Comparison of ENCODE assay signal across 20 mouse cellular contexts in genomic region chr9:42886112-42886766, GRCm38 (mm10). TPM values are rescaled to one million over a fixed set of nuclear protein-coding genes. Genes with fewer than 3 reads are reported as not detected.
A peak's percentile ranks its signal among the peaks of the same experiment; 100 is the strongest.
DNase-seq lines count a peak whose midpoint lies in the region; ATAC-seq lines count a peak whose summit lies in the region.
"Had no signal": no experiment of that assay in that cellular context is flagged by ENCODE, and none has a peak within 500 bp of the region (broad histone marks: within the 10 kb centered on the region; RNA-seq: fewer than 3 reads in every experiment).

No protein-coding gene starts in this region.

- no peak for DNase-seq in kidney, adult 18-20 months
- peak; percentile 34 for DNase-seq in neural tube, embryonic 11.5 days (ENCODE audit: low spot score)
- peak; percentile 54 for DNase-seq in embryo, embryonic 10.5 days (ENCODE audit: low spot score)
- no peak for DNase-seq in frontal cortex, postnatal 10 days (ENCODE audit: low spot score in 2 of 2)
- DNase-seq: adrenal gland, postnatal 10 days; cerebellum, adult 11 months; cerebellum, adult 8-10 months; cerebellum, postnatal 14 days; gastrocnemius, postnatal 25 days; heart, postnatal 10 days; heart, postnatal 4 days had no signal

- H3K27ac ChIP-seq in kidney, embryonic 14.5 days (ENCODE audit: low read depth, low read length): no peak overlapping the region
- no peak overlapping the region for H3K27ac ChIP-seq in neural tube, embryonic 11.5 days (ENCODE audit: low read depth, low read length)
- H3K27ac ChIP-seq in neural tube, embryonic 15.5 days (replicated peaks): no peak overlapping the region
- H3K27ac ChIP-seq in hindbrain, embryonic 16.5 days (ENCODE audit: low read depth, low read length): no peak overlapping the region
- H3K27ac ChIP-seq: embryonic facial prominence, embryonic 13.5 days; forebrain, embryonic 12.5 days; heart, embryonic 10.5 days; hindbrain, embryonic 12.5 days; hindbrain, postnatal 0 days had no signal

- H3K9me3 ChIP-seq in kidney, embryonic 14.5 days (ENCODE audit: control insufficient read depth, low read length): no peaks in the 10 kb centered on the region
- no peaks in the 10 kb centered on the region for H3K9me3 ChIP-seq in neural tube, embryonic 11.5 days (ENCODE audit: control insufficient read depth, low read length)
- no peaks in the 10 kb centered on the region for H3K9me3 ChIP-seq in neural tube, embryonic 15.5 days (replicated peaks)
- no peaks in the 10 kb centered on the region for H3K9me3 ChIP-seq in hindbrain, embryonic 16.5 days (ENCODE audit: control insufficient read depth, low read length)
- H3K9me3 ChIP-seq: embryonic facial prominence, embryonic 13.5 days; forebrain, embryonic 12.5 days; heart, embryonic 10.5 days; hindbrain, embryonic 12.5 days had no signal

- H3K9ac ChIP-seq in kidney, embryonic 14.5 days (ENCODE audit: low read depth, low read length): no peak overlapping the region
- no peak overlapping the region for H3K9ac ChIP-seq in neural tube, embryonic 11.5 days (ENCODE audit: low read length)
- no peak overlapping the region for H3K9ac ChIP-seq in neural tube, embryonic 15.5 days (replicated peaks)
- no peak overlapping the region for H3K9ac ChIP-seq in hindbrain, embryonic 16.5 days (ENCODE audit: low read depth, low read length)
- H3K9ac ChIP-seq: embryonic facial prominence, embryonic 13.5 days; forebrain, embryonic 12.5 days; hindbrain, embryonic 12.5 days had no signal

- no peak for ATAC-seq in kidney, embryonic 14.5 days (ENCODE audit: low FRiP score, low TSS enrichment)
- no peak for ATAC-seq in neural tube, embryonic 11.5 days (ENCODE audit: insufficient read depth, low FRiP score, low TSS enrichment)
- ATAC-seq in neural tube, embryonic 15.5 days (ENCODE audit: low FRiP score): no peak
- ATAC-seq in hindbrain, embryonic 16.5 days: no peak
- ATAC-seq: forebrain, embryonic 16.5 days; hindbrain, postnatal 0 days had no signal

- no peaks in the 10 kb centered on the region for H3K36me3 ChIP-seq in kidney, embryonic 14.5 days (ENCODE audit: control insufficient read depth, insufficient read depth, low read length)
- no peaks in the 10 kb centered on the region for H3K36me3 ChIP-seq in neural tube, embryonic 11.5 days (ENCODE audit: control insufficient read depth, insufficient read depth, low read length)
- no peaks in the 10 kb centered on the region for H3K36me3 ChIP-seq in neural tube, embryonic 15.5 days
- no peaks in the 10 kb centered on the region for H3K36me3 ChIP-seq in hindbrain, embryonic 16.5 days (ENCODE audit: control insufficient read depth, insufficient read depth, low read length)
- H3K36me3 ChIP-seq: embryonic facial prominence, embryonic 13.5 days; forebrain, embryonic 12.5 days; heart, embryonic 10.5 days; hindbrain, embryonic 12.5 days had no signal

- H3K4me3 ChIP-seq in kidney, embryonic 14.5 days (ENCODE audit: low read length): no peak overlapping the region
- no peak overlapping the region for H3K4me3 ChIP-seq in neural tube, embryonic 11.5 days (ENCODE audit: low read depth, low read length)
- H3K4me3 ChIP-seq in neural tube, embryonic 15.5 days (replicated peaks): no peak overlapping the region
- no peak overlapping the region for H3K4me3 ChIP-seq in hindbrain, embryonic 16.5 days (ENCODE audit: low read length)
- H3K4me3 ChIP-seq: embryonic facial prominence, embryonic 13.5 days; forebrain, embryonic 12.5 days; heart, embryonic 10.5 days; hindbrain, embryonic 12.5 days had no signal

- WGBS in kidney, embryonic 14.5 days: 11% methylated on average over 15 of the region's 15 CpGs
- 29% methylated on average over 15 of the region's 15 CpGs for WGBS in neural tube, embryonic 11.5 days
- WGBS in neural tube, embryonic 15.5 days: 42% methylated on average over 15 of the region's 15 CpGs
- 42% methylated on average over 15 of the region's 15 CpGs for WGBS in hindbrain, embryonic 16.5 days

- 0 out of 2 replicates have a peak overlapping the region, but pooled peaks have one; percentile 8 for H3K4me2 ChIP-seq in kidney, embryonic 14.5 days (replicated peaks; ENCODE audit: low read depth, low read length)
- no peak overlapping the region for H3K4me2 ChIP-seq in neural tube, embryonic 11.5 days (ENCODE audit: low read depth)
- H3K4me2 ChIP-seq in neural tube, embryonic 15.5 days: no peak overlapping the region
- H3K4me2 ChIP-seq in hindbrain, embryonic 16.5 days (ENCODE audit: low read length): no peak overlapping the region
- H3K4me2 ChIP-seq: embryonic facial prominence, embryonic 13.5 days; forebrain, embryonic 12.5 days; hindbrain, embryonic 12.5 days had no signal

- peaks cover 42% of the 10 kb centered on the region for H3K4me1 ChIP-seq in kidney, embryonic 14.5 days (ENCODE audit: control insufficient read depth, insufficient read depth, low read length)
- H3K4me1 ChIP-seq in neural tube, embryonic 11.5 days (ENCODE audit: control insufficient read depth, insufficient read depth, low read length): peaks cover 7% of the 10 kb centered on the region
- peaks cover 64% of the 10 kb centered on the region for H3K4me1 ChIP-seq in neural tube, embryonic 15.5 days
- H3K4me1 ChIP-seq in hindbrain, embryonic 16.5 days (ENCODE audit: control insufficient read depth, insufficient read depth, low read depth, low read length): peaks cover 7% of the 10 kb centered on the region; the same call in 1 of the 2 replicates

- no peaks in the 10 kb centered on the region for H3K27me3 ChIP-seq in kidney, embryonic 14.5 days (ENCODE audit: control insufficient read depth, insufficient read depth, low read length)
- H3K27me3 ChIP-seq in neural tube, embryonic 11.5 days (ENCODE audit: control insufficient read depth, insufficient read depth, low read length): no peaks in the 10 kb centered on the region
- 0 out of 2 replicates have a peak, but pooled peaks cover 2% of the 10 kb centered on the region for H3K27me3 ChIP-seq in neural tube, embryonic 15.5 days (replicated peaks)
- no peaks in the 10 kb centered on the region for H3K27me3 ChIP-seq in hindbrain, embryonic 16.5 days (replicated peaks; ENCODE audit: control insufficient read depth, insufficient read depth, low read length)

RNA-seq across cellular contexts. Expression of gene Grik4, which starts 58.1 kb away (rescaled TPM):
- 1.9 and 2.0 TPM in 2 replicates for polyA plus RNA-seq in kidney, embryonic 14.5 days (2014; fragmentation: Nextera tagmentation; extraction: Ambion mirVana)
- polyA plus RNA-seq in neural tube, embryonic 11.5 days (2014; fragmentation: Nextera tagmentation; extraction: Ambion mirVana): 1.4 and 2.5 TPM in 2 replicates
- 10.1 and 12.3 TPM in 2 replicates for polyA plus RNA-seq in neural tube, embryonic 15.5 days (2015; fragmentation: Nextera tagmentation; extraction: Ambion mirVana)
- polyA plus RNA-seq in hindbrain, embryonic 16.5 days (2015; fragmentation: Nextera tagmentation; extraction: Ambion mirVana): 11.4 and 12.0 TPM in 2 replicates

Comparison
In these comparisons a context has a peak if more than half of its experiments do, and no peak if none do; other contexts are left out.
1. DNase-seq: peak in neural tube, embryonic 11.5 days (single experiment) and embryo, embryonic 10.5 days (single experiment); none in kidney, adult 18-20 months (single experiment) and frontal cortex, postnatal 10 days (0 of 2).